Mouse (Mus musculus) frontal cortex, postnatal 25 days (tissue): ENCODE measurements around the gene Nr6a1.

ENCODE experiments used
- DNase-seq, 2 experiments: peaks; one replicate each; pipeline ENCODE4 v3.0.0; 2022; ENCODE audit warnings: low spot score in 2 of 2

Nr6a1 gene

DNA sequence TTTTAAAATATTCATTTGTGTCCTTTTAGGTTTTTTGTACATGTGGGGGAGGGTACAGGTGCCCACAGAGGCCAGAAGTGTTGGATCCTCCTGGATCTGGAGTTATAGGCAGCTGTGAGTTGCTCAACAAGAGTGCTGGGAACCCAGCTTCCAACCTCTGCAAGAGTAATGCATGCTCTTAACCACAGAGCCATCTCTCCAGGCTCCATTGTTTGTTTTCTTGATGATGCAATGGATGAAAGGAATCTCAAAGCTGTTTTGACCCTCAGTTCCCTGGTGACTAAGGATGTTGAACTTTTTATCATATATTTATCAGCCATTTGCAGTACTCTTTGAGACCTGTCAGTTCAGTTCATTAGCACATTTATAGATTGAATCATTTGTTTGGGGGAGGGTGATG, 248.5 kb downstream of the Nr6a1 start:
- DNase-seq, result no peak

DNA sequence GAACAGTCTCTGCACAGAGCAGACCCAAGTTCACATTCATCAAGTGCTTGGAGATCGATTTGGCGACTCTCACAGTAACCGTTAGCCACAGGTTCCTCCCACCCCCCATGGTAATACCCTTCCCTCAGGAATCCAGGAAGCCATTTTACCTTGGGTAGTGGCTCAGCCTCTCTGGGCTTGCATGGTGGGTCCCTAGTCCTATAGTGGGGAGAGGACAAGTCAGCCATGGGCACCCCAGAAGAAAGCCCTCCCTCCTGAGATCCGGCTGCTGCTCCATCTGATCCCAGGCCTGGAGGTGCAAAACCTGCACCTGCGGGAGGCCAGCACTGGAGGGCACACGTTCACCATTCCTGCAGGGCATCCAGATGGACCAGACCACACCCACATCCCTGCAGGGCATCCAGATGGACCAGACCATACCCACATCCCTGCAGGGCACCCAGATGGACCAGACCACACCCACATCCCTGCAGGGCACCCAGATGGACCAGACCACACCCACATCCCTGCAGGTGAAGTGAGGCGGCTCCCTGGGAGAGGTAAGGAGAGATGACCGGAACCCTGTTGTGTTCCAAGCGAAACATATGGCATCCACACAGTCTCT, 252.0 kb downstream of the Nr6a1 start:
- DNase-seq, result no peak
